Mouse (Mus musculus) stomach, postnatal 0 days (tissue): Measurements from ENCODE around the gene Wfikkn1.

ENCODE experiments used
- CTCF ChIP-seq: IDR thresholded peaks from 2 replicates; pipeline ENCODE4 v1.5.1; 2016; ENCODE audit warnings: antibody characterized with exemption, low read depth, mild to moderate bottlenecking, moderate library complexity
- EP300 ChIP-seq: optimal IDR thresholded peaks from 2 replicates; pipeline ENCODE3; 2016; ENCODE audit warnings: antibody characterized with exemption

DNA sequence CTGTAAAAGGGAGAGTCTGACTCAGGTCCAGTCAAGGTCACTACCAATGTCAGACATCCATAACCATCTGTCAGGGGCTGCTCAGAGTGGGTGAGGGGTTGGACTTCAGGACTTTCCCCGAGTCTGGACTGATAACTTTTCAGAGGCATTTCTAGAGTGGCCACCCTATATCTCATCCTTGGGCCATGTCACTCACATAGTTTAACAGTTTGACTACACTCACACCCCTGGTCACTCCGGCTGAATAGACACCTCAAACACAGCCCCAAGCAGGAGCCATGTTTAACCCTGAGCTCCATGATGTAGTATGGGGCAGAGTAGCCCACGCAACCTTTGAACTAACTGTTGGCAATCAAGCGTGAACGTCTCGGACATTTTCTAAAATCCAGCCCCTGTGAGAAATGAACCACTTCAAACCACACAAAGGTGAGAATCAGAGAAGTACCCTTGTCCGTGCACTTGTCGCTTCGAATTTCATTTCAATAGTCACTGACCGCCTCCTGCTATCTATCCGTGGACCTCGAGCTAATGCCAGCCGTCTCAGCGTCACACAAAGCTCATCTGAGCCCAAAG, 6.4 kb downstream of the Wfikkn1 start:
- TF ChIP-seq EP300 (no peak), CTCF (no peak)
